Mouse (Mus musculus): Measurements from ENCODE around the gene Nfe2l3.

DNA sequence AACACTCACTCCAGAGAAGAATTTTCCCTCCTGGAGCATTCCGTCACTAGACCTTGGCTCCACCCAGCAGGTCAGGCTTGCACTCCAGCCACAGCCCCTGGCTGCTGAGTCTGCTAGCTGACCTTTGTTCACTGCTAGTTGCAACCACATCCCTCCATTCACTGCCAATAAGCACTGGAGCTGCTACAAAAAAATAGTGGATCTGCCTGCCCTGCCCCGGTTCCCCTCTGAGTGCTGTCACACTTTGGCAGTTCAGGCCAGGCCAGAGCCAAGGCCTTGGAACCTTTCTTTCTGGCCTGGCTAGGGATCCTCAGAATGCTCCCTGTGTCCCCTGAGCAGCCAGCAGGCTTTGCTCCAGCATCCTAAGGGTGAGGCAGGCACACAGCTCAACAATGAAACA, 57.3 kb downstream of the Nfe2l3 start:
- TF ChIP-seq CTCF (IDR thresholded peaks at IDR 0.05; ENCODE audit: low read depth, low read length), result no peak
- TF ChIP-seq POLR2A (IDR thresholded peaks at IDR 0.05; ENCODE audit: borderline replicate concordance, low read depth, low read length), result no peak

All from bone marrow macrophage, adult 2 months (primary cell).